Mouse (Mus musculus) midbrain, embryonic 11.5 days (tissue): ENCODE data around the gene Nudt5. TPM values are rescaled to one million over a fixed set of nuclear protein-coding genes. Genes with fewer than 3 reads are reported as not detected.
A peak's percentile ranks its signal among the peaks of the same experiment; 100 is the strongest.

Experiments used
- ATAC-seq: fragments of 200-750 bp; cut with Nextera tagmentation; 2 replicates; pipeline ENCODE4 v1.8.0; 2017; ENCODE audit warnings: moderate TSS enrichment, moderate library complexity; ENCODE audit not compliant: low FRiP score
- DNase-seq: peaks from one replicate; pipeline ENCODE4 v3.0.0; 2015; ENCODE audit warnings: low spot score; ENCODE audit errors: missing footprints
- H3K27ac ChIP-seq: fragments of 300-500 bp; sonication (generic); 2 replicates; pipeline ENCODE4 v1.5.1; 2014; ENCODE audit warnings: low read depth, low read length
- H3K27me3 ChIP-seq: fragments of 300-500 bp; sonication (generic); 2 replicates; pipeline ENCODE4 v1.6.1; 2014; ENCODE audit warnings: mild to moderate bottlenecking, low read length, moderate library complexity, mixed read lengths; ENCODE audit not compliant: control insufficient read depth, insufficient read depth
- H3K36me3 ChIP-seq: fragments of 300-500 bp; sonication (generic); 2 replicates; pipeline ENCODE4 v1.6.1; 2014; ENCODE audit warnings: mild to moderate bottlenecking, low read length, moderate library complexity, mixed read lengths; ENCODE audit not compliant: control insufficient read depth, insufficient read depth
- H3K4me1 ChIP-seq: fragments of 300-500 bp; sonication (generic); 2 replicates; pipeline ENCODE4 v1.6.1; 2014; ENCODE audit warnings: low read length; ENCODE audit not compliant: control insufficient read depth, insufficient read depth
- H3K4me2 ChIP-seq: fragments of 300-500 bp; sonication (generic); 2 replicates; pipeline ENCODE4 v1.6.1; 2014; ENCODE audit warnings: mild to moderate bottlenecking, moderate library complexity
- H3K4me3 ChIP-seq: fragments of 300-500 bp; sonication (generic); 2 replicates; pipeline ENCODE4 v1.5.1; 2014; ENCODE audit warnings: low read depth, low read length
- H3K9ac ChIP-seq: fragments of 300-500 bp; sonication (generic); 2 replicates; pipeline ENCODE4 v1.6.1; 2014; ENCODE audit warnings: low read length
- H3K9me3 ChIP-seq: fragments of 300-500 bp; sonication (generic); 2 replicates; pipeline ENCODE4 v1.6.1; 2016; ENCODE audit warnings: low read length; ENCODE audit not compliant: control insufficient read depth
- WGBS: fragments of 180-500 bp; shearing (Covaris S2); extraction: QIAGEN DNeasy Blood & Tissue Kit; methylation state at CpG from one replicate; pipeline ENCODE4 v1.1.7; 2014; 5-methylcytosine and 5-hydroxymethylcytosine counted together
- polyA plus RNA-seq: library from polyadenylated mRNA; unstranded; fragments of >200 nt; fragmentation: Nextera tagmentation; extraction: Ambion mirVana; gene quantifications from 2 replicates; pipeline ENCODE4 v1.2.1, GENCODE M21; 2014

Gene Nudt5
- polyA plus RNA-seq, 1 experiment from 2014 or later, result 95.4 TPM

GRCm38 (mm10) chr2:5811235-5811782 is 33.5 kb upstream of the Nudt5 start:
- no peak overlapping the region for H3K4me3 ChIP-seq
- no peaks in the 10 kb centered on the region for H3K27me3 ChIP-seq
- peaks cover 4% of the 10 kb centered on the region for H3K36me3 ChIP-seq
- H3K9me3 ChIP-seq, result no peaks in the 10 kb centered on the region
- DNase-seq, result no peak
- H3K4me1 ChIP-seq, result no peaks in the 10 kb centered on the region
- no peak for ATAC-seq
- H3K27ac ChIP-seq, result no peak overlapping the region
- no peak overlapping the region; the same call in 1 of the 2 replicates for H3K9ac ChIP-seq
- 94% methylated on average over 5 of the region's 5 CpGs for whole genome bisulfite sequencing
- H3K4me2 ChIP-seq, result no peak overlapping the region

GRCm38 (mm10) chr2:5821264-5821663 is 23.6 kb upstream of the Nudt5 start:
- H3K9me3 ChIP-seq, result no peaks in the 10 kb centered on the region
- H3K4me1 ChIP-seq, result no peaks in the 10 kb centered on the region
- no peak overlapping the region for H3K4me3 ChIP-seq
- no peak overlapping the region for H3K4me2 ChIP-seq
- peaks cover 21% of the 10 kb centered on the region; the same call in 1 of the 2 replicates for H3K36me3 ChIP-seq
- DNase-seq (no peak), ATAC-seq (no peak)
- H3K27me3 ChIP-seq, result no peaks in the 10 kb centered on the region
- no peak overlapping the region for H3K9ac ChIP-seq
- no peak overlapping the region for H3K27ac ChIP-seq
- 94% methylated on average over 10 of the region's 10 CpGs for WGBS

- Histone ChIP-seq H3K27me3 (no peaks in the 10 kb centered on the region), H3K4me2 (no peak overlapping the region), H3K4me1 (no peaks in the 10 kb centered on the region), H3K9me3 (no peaks in the 10 kb centered on the region), H3K4me3 (no peak overlapping the region), H3K27ac (no peak overlapping the region), H3K36me3 (peaks cover 21% of the 10 kb centered on the region; the same call in 1 of the 2 replicates), H3K9ac (no peak overlapping the region)
- DNase-seq, result no peak
- 93% methylated on average over 6 of the region's 6 CpGs for WGBS
- ATAC-seq, result no peak
Measured at GRCm38 (mm10) chr2:5822449-5822848, 22.4 kb upstream of the Nudt5 start.

GRCm38 (mm10) chr2:5824213-5824612 is 20.6 kb upstream of the Nudt5 start:
- Histone ChIP-seq H3K4me1 (no peaks in the 10 kb centered on the region), H3K36me3 (peaks cover 16% of the 10 kb centered on the region; the same call in 1 of the 2 replicates), H3K27ac (no peak overlapping the region), H3K9ac (no peak overlapping the region), H3K9me3 (no peaks in the 10 kb centered on the region), H3K4me3 (no peak overlapping the region), H3K27me3 (no peaks in the 10 kb centered on the region), H3K4me2 (no peak overlapping the region)
- DNase-seq (peak; percentile 80), ATAC-seq (no peak)
- WGBS, result 33% methylated on average over 1 of the region's 1 CpGs

GRCm38 (mm10) chr2:5824685-5825084 is 20.1 kb upstream of the Nudt5 start:
- Histone ChIP-seq H3K4me1 (no peaks in the 10 kb centered on the region), H3K27ac (no peak overlapping the region), H3K36me3 (peaks cover 13% of the 10 kb centered on the region; the same call in 1 of the 2 replicates), H3K4me3 (no peak overlapping the region), H3K4me2 (no peak overlapping the region), H3K9ac (no peak overlapping the region), H3K27me3 (no peaks in the 10 kb centered on the region), H3K9me3 (no peaks in the 10 kb centered on the region)
- 87% methylated on average over 5 of the region's 5 CpGs for WGBS
- no peak for ATAC-seq
- peak; percentile 35 for DNase-seq

- Histone ChIP-seq H3K4me2 (no peak overlapping the region), H3K4me3 (no peak overlapping the region), H3K9me3 (no peaks in the 10 kb centered on the region), H3K36me3 (peaks cover 11% of the 10 kb centered on the region; the same call in 1 of the 2 replicates), H3K27me3 (no peaks in the 10 kb centered on the region), H3K27ac (no peak overlapping the region), H3K9ac (no peak overlapping the region), H3K4me1 (no peaks in the 10 kb centered on the region)
- 95% methylated on average over 5 of the region's 5 CpGs for WGBS
- DNase-seq (peak; percentile 79), ATAC-seq (no peak)
Measured at GRCm38 (mm10) chr2:5825265-5825913, 19.4 kb upstream of the Nudt5 start.

GRCm38 (mm10) chr2:5840815-5841214 is 4.0 kb upstream of the Nudt5 start:
- WGBS, result 95% methylated on average over 11 of the region's 11 CpGs
- no peak overlapping the region for H3K4me3 ChIP-seq
- peaks cover 5% of the 10 kb centered on the region; the same call in 1 of the 2 replicates for H3K9me3 ChIP-seq
- ATAC-seq (no peak), DNase-seq (no peak)
- no peaks in the 10 kb centered on the region for H3K27me3 ChIP-seq
- no peak overlapping the region for H3K4me2 ChIP-seq
- H3K4me1 ChIP-seq, result peaks cover 3% of the 10 kb centered on the region; the same call in 1 of the 2 replicates
- H3K9ac ChIP-seq, result no peak overlapping the region
- no peak overlapping the region for H3K27ac ChIP-seq
- H3K36me3 ChIP-seq, result peaks cover 16% of the 10 kb centered on the region

GRCm38 (mm10) chr2:5844181-5844872 is 492 bp upstream of the Nudt5 start:
- H3K4me3 ChIP-seq, result peak overlapping the region; percentile 57
- no peak for DNase-seq

GRCm38 (mm10) chr2:5845826-5846225 is 1.0 kb downstream of the Nudt5 start:
- peak overlapping the region; percentile 90 for H3K9ac ChIP-seq
- peaks cover 11% of the 10 kb centered on the region for H3K4me1 ChIP-seq
- DNase-seq (no peak), ATAC-seq (no peak)
- H3K9me3 ChIP-seq, result no peaks in the 10 kb centered on the region
- no peaks in the 10 kb centered on the region for H3K27me3 ChIP-seq
- WGBS, result 52% methylated on average over 4 of the region's 4 CpGs
- H3K27ac ChIP-seq, result no peak overlapping the region
- H3K4me3 ChIP-seq, result peak overlapping the region; percentile 57
- H3K36me3 ChIP-seq, result no peaks in the 10 kb centered on the region; the same call in 1 of the 2 replicates
- H3K4me2 ChIP-seq, result peak overlapping the region; percentile 47

More at GRCm38 (mm10) chr2:5844181-5844872, 492 bp upstream of the Nudt5 start:
- Histone ChIP-seq H3K27ac (peak overlapping the region; percentile 79; the same call in 1 of the 2 replicates), H3K4me2 (peak overlapping the region; percentile 47), H3K9ac (peak overlapping the region; percentile 90), H3K9me3 (peaks cover 5% of the 10 kb centered on the region; the same call in 1 of the 2 replicates), H3K27me3 (no peaks in the 10 kb centered on the region), H3K4me1 (peaks cover 11% of the 10 kb centered on the region), H3K36me3 (peaks cover 14% of the 10 kb centered on the region)
- peak; percentile 40 for ATAC-seq
- 7% methylated on average over 23 of the region's 23 CpGs for WGBS
